Mouse (Mus musculus) embryonic fibroblast, embryonic 13.5 days (primary cell): ENCODE data around the gene Slc45a3.

Experiments used
- CTCF ChIP-seq: IDR thresholded peaks from 2 replicates; pipeline ENCODE4 v1.5.1; 2011; ENCODE audit warnings: mild to moderate bottlenecking, control low read depth, low read length, moderate library complexity, borderline replicate concordance; ENCODE audit not compliant: insufficient read depth
- POLR2A ChIP-seq: IDR thresholded peaks from 2 replicates; pipeline ENCODE4 v1.6.1; 2011; ENCODE audit warnings: low read depth, mild to moderate bottlenecking, control low read depth, low read length, moderate library complexity

DNA sequence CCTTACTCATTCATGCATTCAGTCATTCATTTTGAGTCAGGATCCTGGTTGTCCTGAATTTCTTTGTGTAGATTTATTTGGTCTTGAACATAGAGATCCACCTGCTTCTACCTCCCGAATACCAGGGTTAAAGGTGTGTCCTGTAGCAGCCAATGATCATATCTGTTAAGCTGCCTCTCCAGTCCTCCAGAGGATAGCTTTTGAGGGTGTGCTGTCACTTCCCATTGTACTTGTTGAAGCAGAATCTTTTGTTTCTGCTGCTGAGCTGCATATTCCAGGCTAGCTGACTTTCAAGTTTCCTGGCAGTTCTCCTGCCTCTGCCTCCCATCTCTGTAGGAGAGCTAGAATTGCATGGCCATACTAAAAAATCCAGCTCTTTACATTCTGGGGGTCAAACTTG lies 53.9 kb downstream of the Slc45a3 start:
- no peak for TF ChIP-seq CTCF
- no peak for TF ChIP-seq POLR2A
